In genomic region chr5:145123396-145123795, GRCm38 (mm10) we compare ENCODE assay signal across 24 mouse cellular contexts. TPM values are rescaled to one million over a fixed set of nuclear protein-coding genes. Genes with fewer than 3 reads are reported as not detected.
DNase-seq lines count a peak whose midpoint lies in the region; ATAC-seq and TF ChIP-seq lines count a peak whose summit lies in the region.
"Had no signal": no experiment of that assay in that cellular context is flagged by ENCODE, and none has a peak within 500 bp of the region (broad histone marks: within the 10 kb centered on the region; RNA-seq: fewer than 3 reads in every experiment).

No protein-coding gene starts in this region.

- no peak overlapping the region for H3K27ac ChIP-seq in midbrain, embryonic 11.5 days (ENCODE audit: low read depth, low read length)
- H3K27ac ChIP-seq in midbrain, embryonic 16.5 days (ENCODE audit: low read length) = no peak overlapping the region
- H3K27ac ChIP-seq in hindbrain, embryonic 11.5 days (ENCODE audit: low read depth, low read length) = no peak overlapping the region

- no peak overlapping the region for H3ac ChIP-seq in myocyte (ENCODE audit: control insufficient read depth, insufficient read length)

- peaks cover 33% of the 10 kb centered on the region for H3K79me2 ChIP-seq in myocyte (ENCODE audit: control insufficient read depth, insufficient read depth)

- H3K4me2 ChIP-seq in midbrain, embryonic 11.5 days = no peak overlapping the region
- no peak overlapping the region for H3K4me2 ChIP-seq in midbrain, embryonic 16.5 days (ENCODE audit: low read length)
- no peak overlapping the region for H3K4me2 ChIP-seq in myocyte (ENCODE audit: low read depth)
- no peak overlapping the region for H3K4me2 ChIP-seq in hindbrain, embryonic 11.5 days (replicated peaks; ENCODE audit: low read depth, low read length)

- peaks cover 14% of the 10 kb centered on the region for H3K36me3 ChIP-seq in midbrain, embryonic 11.5 days (ENCODE audit: control insufficient read depth, insufficient read depth, low read length)
- peaks cover 14% of the 10 kb centered on the region for H3K36me3 ChIP-seq in midbrain, embryonic 16.5 days (ENCODE audit: control insufficient read depth, insufficient read depth, low read length)
- peaks cover 36% of the 10 kb centered on the region for H3K36me3 ChIP-seq in myocyte (ENCODE audit: control insufficient read depth, insufficient read depth)
- H3K36me3 ChIP-seq in hindbrain, embryonic 11.5 days (ENCODE audit: control insufficient read depth, insufficient read depth, low read length) = peaks cover 4% of the 10 kb centered on the region; the same call in 1 of the 2 replicates

- no peak overlapping the region for H3K4me3 ChIP-seq in midbrain, embryonic 11.5 days (ENCODE audit: low read depth, low read length)
- H3K4me3 ChIP-seq in midbrain, embryonic 16.5 days (ENCODE audit: low read depth, low read length) = no peak overlapping the region
- H3K4me3 ChIP-seq in myocyte = no peak overlapping the region
- H3K4me3 ChIP-seq in hindbrain, embryonic 11.5 days (ENCODE audit: low read depth, low read length) = no peak overlapping the region

- H3K9me3 ChIP-seq in midbrain, embryonic 11.5 days (ENCODE audit: control insufficient read depth, low read length) = no peaks in the 10 kb centered on the region
- H3K9me3 ChIP-seq in midbrain, embryonic 16.5 days (replicated peaks; ENCODE audit: control insufficient read depth, low read length, poor library complexity, severe bottlenecking) = no peaks in the 10 kb centered on the region
- no peaks in the 10 kb centered on the region for H3K9me3 ChIP-seq in hindbrain, embryonic 11.5 days (ENCODE audit: control insufficient read depth, low read length)

- TF ChIP-seq POLR2A in myocyte (IDR thresholded peaks at IDR 0.05; ENCODE audit: insufficient read length, low read depth) = no peak

- WGBS in midbrain, embryonic 11.5 days = 94% methylated on average over 19 of the region's 19 CpGs
- 93% methylated on average over 19 of the region's 19 CpGs for WGBS in midbrain, embryonic 16.5 days
- WGBS in hindbrain, embryonic 11.5 days = 95% methylated on average over 19 of the region's 19 CpGs

- peak; percentile 86 for DNase-seq in heart, adult 11 months
- DNase-seq in heart, adult 9 months (ENCODE audit: low spot score in 2 of 2) = no peak
- DNase-seq in kidney, postnatal 10 days = peak; percentile 5
- no peak for DNase-seq in kidney, adult 8-10 months
- peak; percentile 76 for DNase-seq in midbrain, embryonic 11.5 days (ENCODE audit: low spot score, missing footprints)
- no peak for DNase-seq in hindbrain, embryonic 11.5 days (ENCODE audit: low spot score)
- DNase-seq: adrenal gland, adult 2 months; adrenal gland, adult 8-10 months; adrenal gland, postnatal 10 days; adrenal gland, postnatal 14 days; adrenal gland, postnatal 25 days; adrenal gland, postnatal 36 days; B cell, adult 2 months; cerebellum, adult 11 months; cerebellum, adult 11-12 months had no signal

- H3K4me1 ChIP-seq in midbrain, embryonic 11.5 days (ENCODE audit: control insufficient read depth, insufficient read depth, low read length) = no peaks in the 10 kb centered on the region
- H3K4me1 ChIP-seq in midbrain, embryonic 16.5 days (ENCODE audit: control insufficient read depth, insufficient read depth, low read length) = no peaks in the 10 kb centered on the region
- no peaks in the 10 kb centered on the region for H3K4me1 ChIP-seq in hindbrain, embryonic 11.5 days (replicated peaks; ENCODE audit: control insufficient read depth, insufficient read depth, low read length)

- no peak for ATAC-seq in midbrain, embryonic 11.5 days (ENCODE audit: low FRiP score)
- no peak for ATAC-seq in midbrain, embryonic 16.5 days
- ATAC-seq in hindbrain, embryonic 11.5 days (ENCODE audit: low FRiP score) = no peak
- ATAC-seq: activated CD4-positive, CD25-positive, alpha-beta regulatory T cell, adult 4 months; CD4-positive, CD25-positive, alpha-beta regulatory T cell, adult 4 months; Patski had no signal

- H3K9ac ChIP-seq in midbrain, embryonic 11.5 days (ENCODE audit: low read length) = no peak overlapping the region
- H3K9ac ChIP-seq in midbrain, embryonic 16.5 days (ENCODE audit: low read depth, low read length) = no peak overlapping the region
- H3K9ac ChIP-seq in hindbrain, embryonic 11.5 days (ENCODE audit: low read depth, low read length) = no peak overlapping the region

- no peaks in the 10 kb centered on the region for H3K27me3 ChIP-seq in midbrain, embryonic 11.5 days (ENCODE audit: control insufficient read depth, insufficient read depth, low read length)
- H3K27me3 ChIP-seq in midbrain, embryonic 16.5 days (ENCODE audit: control insufficient read depth, insufficient read depth, low read depth, low read length) = no peaks in the 10 kb centered on the region
- no peaks in the 10 kb centered on the region for H3K27me3 ChIP-seq in myocyte (ENCODE audit: control insufficient read depth, insufficient read depth, insufficient read length)
- no peaks in the 10 kb centered on the region for H3K27me3 ChIP-seq in hindbrain, embryonic 11.5 days (ENCODE audit: control insufficient read depth, insufficient read depth, low read length)
- H3K27me3 ChIP-seq: CH12.LX, Patski had no signal

TF ChIP-seq in myocyte, 11 proteins besides CTCF, POLR2A, EP300 and RAD21:
- TF ChIP-seq SRF (IDR thresholded peaks at IDR 0.05; ENCODE audit: control insufficient read depth, insufficient read length, low read depth) (no peak), REST (IDR thresholded peaks at IDR 0.05; ENCODE audit: insufficient read depth, insufficient read length) (no peak), TCF3 (IDR thresholded peaks at IDR 0.05; ENCODE audit: insufficient read length, low read depth) (no peak), MYOD1 (IDR thresholded peaks at IDR 0.05; ENCODE audit: control insufficient read depth in 1 of 3, insufficient read length in 2 of 3, low read depth in 2 of 3) (no peak), MAX (IDR thresholded peaks at IDR 0.05; ENCODE audit: low read depth) (no peak), POLR2AphosphoS2 (IDR thresholded peaks at IDR 0.05; ENCODE audit: insufficient read length, low read depth) (peak; percentile 42), E2F4 (IDR thresholded peaks at IDR 0.05; ENCODE audit: insufficient read depth) (no peak)

RNA-seq across cellular contexts. Expression of gene Arpc1b, which starts 9.4 kb away (rescaled TPM):
- polyA plus RNA-seq in midbrain, embryonic 11.5 days (2014; fragmentation: Nextera tagmentation; extraction: Ambion mirVana) = 44.3 and 48.3 TPM in 2 replicates
- 50.1 and 50.8 TPM in 2 replicates for polyA plus RNA-seq in midbrain, embryonic 16.5 days (2015; fragmentation: Nextera tagmentation; extraction: Ambion mirVana)
- 482 TPM for polyA plus RNA-seq in myocyte (2012; fragmentation: generic; extraction: Trizol)
- polyA plus RNA-seq in hindbrain, embryonic 11.5 days (2014; fragmentation: Nextera tagmentation; extraction: Ambion mirVana) = 49.3 and 54.3 TPM in 2 replicates

RNA-seq across cellular contexts. Expression of gene Pdap1, which starts 16.6 kb away (rescaled TPM):
- polyA plus RNA-seq in midbrain, embryonic 11.5 days (2014; fragmentation: Nextera tagmentation; extraction: Ambion mirVana) = 124 and 131 TPM in 2 replicates
- polyA plus RNA-seq in midbrain, embryonic 16.5 days (2015; fragmentation: Nextera tagmentation; extraction: Ambion mirVana) = 102 and 114 TPM in 2 replicates
- polyA plus RNA-seq in myocyte (2012; fragmentation: generic; extraction: Trizol) = 98.9 TPM
- polyA plus RNA-seq in hindbrain, embryonic 11.5 days (2014; fragmentation: Nextera tagmentation; extraction: Ambion mirVana) = 127 and 138 TPM in 2 replicates

RNA-seq across cellular contexts. Expression of gene Bud31, which starts 16.8 kb away (rescaled TPM):
- 276 and 283 TPM in 2 replicates for polyA plus RNA-seq in midbrain, embryonic 11.5 days (2014; fragmentation: Nextera tagmentation; extraction: Ambion mirVana)
- polyA plus RNA-seq in midbrain, embryonic 16.5 days (2015; fragmentation: Nextera tagmentation; extraction: Ambion mirVana) = 167 and 175 TPM in 2 replicates
- polyA plus RNA-seq in myocyte (2012; fragmentation: generic; extraction: Trizol) = 130 TPM
- 265 and 269 TPM in 2 replicates for polyA plus RNA-seq in hindbrain, embryonic 11.5 days (2014; fragmentation: Nextera tagmentation; extraction: Ambion mirVana)

RNA-seq across cellular contexts. Expression of gene Kpna7, which starts 39.6 kb away (rescaled TPM):
- polyA plus RNA-seq in midbrain, embryonic 11.5 days (2014; fragmentation: Nextera tagmentation; extraction: Ambion mirVana) = not detected in 2 replicates
- not detected in 2 replicates for polyA plus RNA-seq in midbrain, embryonic 16.5 days (2015; fragmentation: Nextera tagmentation; extraction: Ambion mirVana)
- polyA plus RNA-seq in myocyte (2012; fragmentation: generic; extraction: Trizol) = not detected
- polyA plus RNA-seq in hindbrain, embryonic 11.5 days (2014; fragmentation: Nextera tagmentation; extraction: Ambion mirVana) = not detected in 2 replicates
- polyA plus RNA-seq: activated CD4-positive, CD25-positive, alpha-beta regulatory T cell, adult 4 months; adrenal gland, adult 2 months; brain, embryonic 14.5 days; C2C12; CD4-positive, CD25-positive, alpha-beta regulatory T cell, adult 4 months; G1E had no signal

RNA-seq across cellular contexts. Expression of gene Arpc1a, which starts 39.8 kb away (rescaled TPM):
- polyA plus RNA-seq in midbrain, embryonic 11.5 days (2014; fragmentation: Nextera tagmentation; extraction: Ambion mirVana) = 179 and 183 TPM in 2 replicates
- polyA plus RNA-seq in midbrain, embryonic 16.5 days (2015; fragmentation: Nextera tagmentation; extraction: Ambion mirVana) = 277 and 284 TPM in 2 replicates
- polyA plus RNA-seq in myocyte (2012; fragmentation: generic; extraction: Trizol) = 67.2 TPM
- 179 and 185 TPM in 2 replicates for polyA plus RNA-seq in hindbrain, embryonic 11.5 days (2014; fragmentation: Nextera tagmentation; extraction: Ambion mirVana)

Comparison
In these comparisons a context has a peak if more than half of its experiments do, and no peak if none do; other contexts are left out.
1. DNase-seq: peak in heart, adult 11 months (single experiment), kidney, postnatal 10 days (single experiment) and midbrain, embryonic 11.5 days (single experiment); none in heart, adult 9 months (0 of 2), kidney, adult 8-10 months (0 of 2) and hindbrain, embryonic 11.5 days (single experiment).